ENCODE assay signal across 11 mouse cellular contexts in the genomic region with DNA sequence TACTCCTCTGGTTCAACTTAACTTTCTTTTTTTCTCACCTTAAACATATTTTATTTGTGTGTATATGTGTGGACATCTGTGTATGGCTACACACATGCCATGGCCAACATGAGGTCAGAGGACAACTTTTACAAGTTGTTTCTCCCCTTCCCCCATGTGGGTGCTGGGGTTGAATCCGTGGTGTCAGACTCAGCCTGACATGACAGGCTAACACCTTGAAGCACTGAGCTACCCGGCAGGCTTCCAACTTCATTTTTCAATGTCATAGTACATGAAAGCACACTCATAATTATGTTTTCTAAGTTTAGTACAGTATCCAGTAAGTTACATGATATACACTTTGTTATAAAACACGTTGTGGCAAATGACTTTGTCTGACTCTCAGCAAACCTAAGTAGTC. TPM values are rescaled to one million over a fixed set of nuclear protein-coding genes. Genes with fewer than 3 reads are reported as not detected.
A peak's percentile ranks its signal among the peaks of the same experiment; 100 is the strongest.
DNase-seq lines count a peak whose midpoint lies in the region; ATAC-seq and TF ChIP-seq lines count a peak whose summit lies in the region.
"Had no signal": no experiment of that assay in that cellular context is flagged by ENCODE, and none has a peak within 500 bp of the region (broad histone marks: within the 10 kb centered on the region; RNA-seq: fewer than 3 reads in every experiment).

No protein-coding gene starts in this region.

- no peaks in the 10 kb centered on the region for H3K9me3 ChIP-seq in heart, postnatal 0 days (replicated peaks; ENCODE audit: control insufficient read depth, low read length)
- no peaks in the 10 kb centered on the region for H3K9me3 ChIP-seq in liver, postnatal 0 days (ENCODE audit: low read length)

- H3K27me3 ChIP-seq in heart, postnatal 0 days (ENCODE audit: control insufficient read depth, insufficient read depth, low read length), result no peaks in the 10 kb centered on the region
- no peaks in the 10 kb centered on the region for H3K27me3 ChIP-seq in liver, postnatal 0 days (ENCODE audit: insufficient read depth, low read length)

- no peak for DNase-seq in gastrocnemius, adult 2 months
- no peak for DNase-seq in gastrocnemius, postnatal 4 days (ENCODE audit: low spot score in 2 of 2)
- DNase-seq in layer of hippocampus, adult 2 months (ENCODE audit: low spot score in 2 of 2), result no peak
- DNase-seq in layer of hippocampus, adult 11-12 months (ENCODE audit: low spot score), result no peak
- no peak for DNase-seq in heart, postnatal 0 days (ENCODE audit: low spot score)
- DNase-seq in liver, postnatal 0 days, result no peak
- DNase-seq in c-Kit-positive CD71-positive TER-119-positive erythroid progenitor cells, embryonic 14.5 days (ENCODE audit: low spot score), result no peak
- DNase-seq: B cell, adult 2 months; left cerebral cortex, postnatal 4 days; retina, postnatal 1 day had no signal

- H3K27ac ChIP-seq in gastrocnemius, adult 2 months, result peak overlapping the region; percentile 98
- peak overlapping the region; percentile 85; the same call in 1 of the 2 replicates for H3K27ac ChIP-seq in layer of hippocampus, adult 2 months
- H3K27ac ChIP-seq in heart, postnatal 0 days (ENCODE audit: low read depth), result peak overlapping the region; percentile 99
- peak overlapping the region; percentile 87 for H3K27ac ChIP-seq in liver, postnatal 0 days (ENCODE audit: low read depth)

- intact Hi-C loops in gastrocnemius, adult 2 months (cut with DNase I), result no loop called here

- WGBS in heart, postnatal 0 days, result 27% methylated on average over 3 of the region's 3 CpGs
- WGBS in liver, postnatal 0 days (ENCODE audit: insufficient replicate concordance), result 58% methylated on average over 3 of the region's 3 CpGs

- H3K36me3 ChIP-seq in heart, postnatal 0 days (replicated peaks; ENCODE audit: control insufficient read depth, insufficient read depth, low read length), result no peaks in the 10 kb centered on the region
- H3K36me3 ChIP-seq in liver, postnatal 0 days (replicated peaks; ENCODE audit: insufficient read depth, low read length), result no peaks in the 10 kb centered on the region

- no peak for ATAC-seq in heart, postnatal 0 days (ENCODE audit: insufficient read depth, low read depth)
- no peak for ATAC-seq in liver, postnatal 0 days
- no peak for ATAC-seq in megakaryocyte, adult 5-6 weeks (ENCODE audit: poor library complexity, severe bottlenecking)

- peak overlapping the region; percentile 64 for H3K4me3 ChIP-seq in gastrocnemius, adult 2 months
- H3K4me3 ChIP-seq in layer of hippocampus, adult 2 months, result no peak overlapping the region
- no peak overlapping the region for H3K4me3 ChIP-seq in heart, postnatal 0 days (ENCODE audit: low read depth, low read length)
- H3K4me3 ChIP-seq in liver, postnatal 0 days (ENCODE audit: low read depth, low read length), result no peak overlapping the region

- H3K4me1 ChIP-seq in heart, postnatal 0 days (ENCODE audit: control insufficient read depth, insufficient read depth), result peaks cover 74% of the 10 kb centered on the region
- peaks cover 46% of the 10 kb centered on the region for H3K4me1 ChIP-seq in liver, postnatal 0 days (ENCODE audit: insufficient read depth)

- no peak for TF ChIP-seq CTCF in gastrocnemius, adult 2 months (IDR thresholded peaks at IDR 0.05)
- TF ChIP-seq CTCF in layer of hippocampus, adult 2 months (conservative IDR thresholded peaks at IDR 0.05), result no peak
- no peak for TF ChIP-seq CTCF in heart, postnatal 0 days (IDR thresholded peaks at IDR 0.05; ENCODE audit: low read depth)
- TF ChIP-seq CTCF in liver, postnatal 0 days (IDR thresholded peaks at IDR 0.05; ENCODE audit: low read depth), result no peak

- H3K9ac ChIP-seq in heart, postnatal 0 days (replicated peaks; ENCODE audit: low read depth, low read length), result peak overlapping the region; percentile 22; the same call in 1 of the 2 replicates
- no peak overlapping the region for H3K9ac ChIP-seq in liver, postnatal 0 days (replicated peaks)

- no peak for TF ChIP-seq EP300 in heart, postnatal 0 days (IDR thresholded peaks at IDR 0.05; ENCODE audit: low read depth)
- TF ChIP-seq EP300 in liver, postnatal 0 days (IDR thresholded peaks at IDR 0.05; ENCODE audit: low read depth), result no peak

- H3K4me2 ChIP-seq in heart, postnatal 0 days (ENCODE audit: low read depth, low read length), result no peak overlapping the region
- H3K4me2 ChIP-seq in liver, postnatal 0 days (ENCODE audit: low read depth, low read length), result no peak overlapping the region

RNA-seq across cellular contexts. Expression of a gene that starts 12.4 kb away (rescaled TPM):
- 10 to 100 TPM; 10.4 to 11.0 TPM for total RNA-seq in gastrocnemius, adult 2 months (2021)
- 10 to 100 TPM; 15.1 to 16.5 TPM for total RNA-seq in gastrocnemius, postnatal 4 days (2021)
- total RNA-seq in layer of hippocampus, adult 2 months (2021), result 10 to 100 TPM; 15.9 to 17.2 TPM
- 6.2 and 6.8 TPM in 2 replicates for total RNA-seq in heart, postnatal 0 days (2014; rRNA removed; ENCODE audit: low replicate concordance)
- 8.9 and 9.0 TPM in 2 replicates for polyA plus RNA-seq in heart, postnatal 0 days (2015; fragmentation: Nextera tagmentation; extraction: Ambion mirVana)
- polyA plus RNA-seq in liver, postnatal 0 days (2015; fragmentation: Nextera tagmentation; extraction: Ambion mirVana), result 6.8 and 7.1 TPM in 2 replicates
- total RNA-seq in megakaryocyte, adult 5-6 weeks (2015), result 45.7 and 46.6 TPM in 2 replicates
- total RNA-seq in megakaryocyte, adult 5-6 weeks (2017), result 5.3 and 8.3 TPM in 2 replicates

RNA-seq across cellular contexts. Expression of a gene that starts 26.6 kb away (rescaled TPM):
- total RNA-seq in gastrocnemius, adult 2 months (2021), result 1 to 10 TPM; 7.4 to 8.2 TPM
- 1 to 10 TPM; 8.2 to 8.3 TPM for total RNA-seq in gastrocnemius, postnatal 4 days (2021)
- total RNA-seq in layer of hippocampus, adult 2 months (2021), result 10 to 100 TPM; 36.7 to 36.8 TPM
- total RNA-seq in heart, postnatal 0 days (2014; rRNA removed; ENCODE audit: low replicate concordance), result 20.9 and 27.3 TPM in 2 replicates
- polyA plus RNA-seq in heart, postnatal 0 days (2015; fragmentation: Nextera tagmentation; extraction: Ambion mirVana), result 25.0 and 28.1 TPM in 2 replicates
- polyA plus RNA-seq in liver, postnatal 0 days (2015; fragmentation: Nextera tagmentation; extraction: Ambion mirVana), result 271 and 273 TPM in 2 replicates
- total RNA-seq in megakaryocyte, adult 5-6 weeks (2015), result 16.8 and 19.9 TPM in 2 replicates
- total RNA-seq in megakaryocyte, adult 5-6 weeks (2017), result 29.1 and 32.8 TPM in 2 replicates

RNA-seq across cellular contexts. Expression of a gene that starts 42.4 kb away (rescaled TPM):
- not detected for total RNA-seq in gastrocnemius, adult 2 months (2021)
- total RNA-seq in gastrocnemius, postnatal 4 days (2021), result not detected
- not detected for total RNA-seq in layer of hippocampus, adult 2 months (2021)
- 0.39 TPM in 1 of 2 replicates, not detected in the other for total RNA-seq in heart, postnatal 0 days (2014; rRNA removed; ENCODE audit: low replicate concordance)
- polyA plus RNA-seq in heart, postnatal 0 days (2015; fragmentation: Nextera tagmentation; extraction: Ambion mirVana), result 1.2 and 1.3 TPM in 2 replicates
- 10.1 and 13.9 TPM in 2 replicates for polyA plus RNA-seq in liver, postnatal 0 days (2015; fragmentation: Nextera tagmentation; extraction: Ambion mirVana)
- 0.07 TPM in 1 of 2 replicates, not detected in the other for total RNA-seq in megakaryocyte, adult 5-6 weeks (2015)
- total RNA-seq in megakaryocyte, adult 5-6 weeks (2017), result 0.16 and 0.29 TPM in 2 replicates
- total RNA-seq: left cerebral cortex, postnatal 4 days had no signal

RNA-seq across cellular contexts. Expression of a gene that starts 42.9 kb away (rescaled TPM):
- total RNA-seq in gastrocnemius, adult 2 months (2021), result under 1 TPM in 1 of 2 experiments, not detected in 1; 0.10 TPM
- total RNA-seq in gastrocnemius, postnatal 4 days (2021), result under 1 TPM; 0.27 to 0.34 TPM
- 1 to 10 TPM in 1 of 2 experiments, under 1 TPM in 1; 0.79 to 1.2 TPM for total RNA-seq in layer of hippocampus, adult 2 months (2021)
- 0.04 and 0.19 TPM in 2 replicates for total RNA-seq in heart, postnatal 0 days (2014; rRNA removed; ENCODE audit: low replicate concordance)
- 0.08 TPM in 1 of 2 replicates, not detected in the other for polyA plus RNA-seq in heart, postnatal 0 days (2015; fragmentation: Nextera tagmentation; extraction: Ambion mirVana)
- polyA plus RNA-seq in liver, postnatal 0 days (2015; fragmentation: Nextera tagmentation; extraction: Ambion mirVana), result 0.06 and 0.07 TPM in 2 replicates
- 0.13 TPM in 1 of 2 replicates, not detected in the other for total RNA-seq in megakaryocyte, adult 5-6 weeks (2015)
- not detected in 2 replicates for total RNA-seq in megakaryocyte, adult 5-6 weeks (2017)

RNA-seq across cellular contexts. Expression of a gene that starts 54.0 kb away (rescaled TPM):
- 10 to 100 TPM; 21.5 to 24.0 TPM for total RNA-seq in gastrocnemius, adult 2 months (2021)
- total RNA-seq in gastrocnemius, postnatal 4 days (2021), result 10 to 100 TPM; 39.2 to 45.1 TPM
- total RNA-seq in layer of hippocampus, adult 2 months (2021), result 10 to 100 TPM; 34.5 to 41.6 TPM
- total RNA-seq in heart, postnatal 0 days (2014; rRNA removed; ENCODE audit: low replicate concordance), result 23.6 and 25.2 TPM in 2 replicates
- 45.1 and 46.7 TPM in 2 replicates for polyA plus RNA-seq in heart, postnatal 0 days (2015; fragmentation: Nextera tagmentation; extraction: Ambion mirVana)
- 38.3 and 38.4 TPM in 2 replicates for polyA plus RNA-seq in liver, postnatal 0 days (2015; fragmentation: Nextera tagmentation; extraction: Ambion mirVana)
- 17.5 and 21.1 TPM in 2 replicates for total RNA-seq in megakaryocyte, adult 5-6 weeks (2015)
- total RNA-seq in megakaryocyte, adult 5-6 weeks (2017), result 23.9 and 37.3 TPM in 2 replicates
